Mouse (Mus musculus): Measurements from ENCODE around the gene Gm6685. TPM values are rescaled to one million over a fixed set of nuclear protein-coding genes. Genes with fewer than 3 reads are reported as not detected.
"Not testable (repeated sequence)": the region's sequence is repeated elsewhere in the genome, so short reads cannot be mapped to it uniquely, and the experiment has no call there.

Gm6685 gene
- polyA plus RNA-seq (2015; fragmentation: Nextera tagmentation; extraction: Ambion mirVana), result not detected in 2 replicates

DNA sequence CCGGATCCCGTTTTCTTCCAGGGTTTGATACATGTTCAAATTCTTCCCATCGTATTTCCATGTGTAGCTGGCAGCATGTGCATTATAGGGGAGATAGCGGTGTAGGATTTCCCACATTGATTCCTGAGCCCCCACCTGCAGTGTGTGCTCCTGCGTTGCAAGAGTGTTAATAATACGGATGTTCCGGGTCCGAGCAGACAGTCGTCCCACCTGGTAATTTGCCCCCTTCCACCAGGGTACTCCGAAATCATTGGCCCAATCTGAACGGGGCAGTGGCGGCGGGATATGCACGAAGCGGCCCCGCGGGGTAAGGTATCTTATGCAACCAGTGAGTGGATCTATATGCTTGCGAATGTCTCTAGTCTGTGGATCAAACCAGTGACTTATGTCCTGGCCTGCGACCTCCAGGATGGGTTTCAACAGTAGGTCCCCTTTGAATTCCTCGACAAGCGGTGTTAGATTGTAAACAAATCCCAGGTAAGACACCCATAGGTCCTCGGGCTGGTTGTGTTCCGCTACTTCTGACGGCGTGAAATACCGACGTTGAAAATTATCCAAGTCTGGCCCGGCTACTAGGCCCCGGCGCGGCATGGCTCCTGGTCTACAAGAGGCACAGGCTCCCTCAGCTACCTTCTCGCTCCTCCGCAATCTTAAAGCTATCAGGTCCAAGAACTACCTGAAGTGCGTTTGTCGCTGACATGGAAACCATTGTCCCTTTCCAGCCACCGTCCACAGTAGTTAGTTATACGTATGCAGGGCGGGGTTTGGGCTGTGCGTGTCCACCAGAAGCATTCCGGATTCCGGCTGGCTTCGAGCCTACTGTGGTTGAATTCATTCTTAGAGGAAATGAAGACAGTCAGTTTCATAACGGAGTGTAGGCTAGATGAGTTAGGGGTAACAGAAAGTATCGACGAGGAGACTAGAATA lies at the start of gene Gm6685:
Gene Gm6685, minus strand, starts transcription at position 644 of the 927 bp plus-strand sequence.
- not testable (repeated sequence) for ATAC-seq (ENCODE audit: low FRiP score); H3K4me1 ChIP-seq (replicated peaks); H3K27me3 ChIP-seq; H3K4me2 ChIP-seq; H3K9ac ChIP-seq; H3K9me3 ChIP-seq; H3K36me3 ChIP-seq; H3K4me3 ChIP-seq; H3K27ac ChIP-seq
- 94% methylated on average over 45 of the region's 45 CpGs for WGBS

DNA sequence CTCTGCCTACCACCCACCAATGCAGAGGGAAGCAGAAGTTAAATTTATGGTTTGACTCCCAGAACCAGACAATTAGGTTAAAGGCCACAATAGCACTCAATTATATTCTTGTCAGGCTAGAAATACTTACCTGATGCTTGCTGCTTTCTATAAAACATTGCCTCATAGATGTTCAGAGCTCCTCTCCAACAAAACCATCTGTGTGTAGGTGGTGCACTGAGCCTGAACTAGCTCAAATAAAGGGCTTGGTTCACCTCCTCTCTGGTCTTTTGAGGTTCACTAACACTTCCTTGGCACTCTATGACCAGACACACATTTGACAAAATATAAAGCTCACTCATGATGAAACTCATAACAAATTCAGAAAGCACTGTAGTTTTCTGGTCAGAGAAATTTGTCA lies 36.2 kb upstream of the Gm6685 start:
- ATAC-seq (ENCODE audit: low FRiP score), result no peak
- no peak overlapping the region for H3K4me2 ChIP-seq
- H3K9ac ChIP-seq, result no peak overlapping the region
- H3K4me1 ChIP-seq (replicated peaks), result no peaks in the 10 kb centered on the region
- H3K36me3 ChIP-seq, result no peaks in the 10 kb centered on the region
- H3K27ac ChIP-seq, result no peak overlapping the region
- no peak overlapping the region for H3K4me3 ChIP-seq
- no peaks in the 10 kb centered on the region for H3K9me3 ChIP-seq
- no peaks in the 10 kb centered on the region for H3K27me3 ChIP-seq

DNA sequence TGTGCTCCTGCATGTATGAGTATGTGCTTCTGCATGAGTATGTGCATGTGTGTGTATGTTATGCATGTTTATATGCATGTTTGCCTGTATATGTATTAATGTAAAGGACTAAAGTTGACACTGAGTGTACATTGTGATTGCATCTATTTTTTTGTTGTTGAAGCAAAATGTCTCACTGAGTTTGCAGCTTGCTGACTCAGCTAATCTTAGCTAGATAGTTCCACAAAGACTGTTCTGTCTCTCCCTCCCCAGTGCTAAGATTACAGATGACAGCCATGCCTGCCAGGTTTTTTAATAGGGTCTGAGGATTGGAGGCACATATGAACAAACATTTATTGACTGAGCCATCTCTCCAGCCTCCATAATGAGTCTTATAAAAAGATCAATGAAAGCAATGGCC lies 35.0 kb upstream of the Gm6685 start:
- no peak for ATAC-seq (ENCODE audit: low FRiP score)
- H3K9ac ChIP-seq, result no peak overlapping the region
- no peak overlapping the region for H3K4me3 ChIP-seq
- H3K36me3 ChIP-seq, result no peaks in the 10 kb centered on the region
- no peak overlapping the region for H3K27ac ChIP-seq
- H3K27me3 ChIP-seq, result no peaks in the 10 kb centered on the region
- H3K4me2 ChIP-seq, result no peak overlapping the region
- H3K4me1 ChIP-seq (replicated peaks), result no peaks in the 10 kb centered on the region
- 0 out of 2 replicates have a peak, but pooled peaks cover 3% of the 10 kb centered on the region for H3K9me3 ChIP-seq

DNA sequence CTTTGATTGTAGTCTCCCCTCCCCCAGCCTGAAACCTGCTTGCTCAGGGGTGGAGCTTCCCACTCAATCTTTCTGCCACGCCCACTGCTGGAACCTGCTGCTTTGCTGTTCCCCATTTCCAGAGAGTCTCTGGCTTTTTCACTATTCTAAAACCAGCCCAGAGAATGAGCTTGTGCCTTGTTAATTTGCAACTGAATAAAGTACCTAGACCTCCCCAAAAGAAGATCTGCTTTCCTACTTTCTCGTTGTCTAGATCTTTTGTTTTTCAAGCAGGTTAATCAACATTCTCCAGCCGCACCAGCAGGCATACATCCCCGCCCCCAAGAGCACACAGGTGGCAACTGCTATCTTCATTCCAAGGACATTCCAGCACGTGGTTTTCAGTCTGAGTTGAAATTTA lies 31.7 kb upstream of the Gm6685 start:
- not testable (repeated sequence) for H3K4me2 ChIP-seq, H3K9me3 ChIP-seq, H3K4me3 ChIP-seq

DNA sequence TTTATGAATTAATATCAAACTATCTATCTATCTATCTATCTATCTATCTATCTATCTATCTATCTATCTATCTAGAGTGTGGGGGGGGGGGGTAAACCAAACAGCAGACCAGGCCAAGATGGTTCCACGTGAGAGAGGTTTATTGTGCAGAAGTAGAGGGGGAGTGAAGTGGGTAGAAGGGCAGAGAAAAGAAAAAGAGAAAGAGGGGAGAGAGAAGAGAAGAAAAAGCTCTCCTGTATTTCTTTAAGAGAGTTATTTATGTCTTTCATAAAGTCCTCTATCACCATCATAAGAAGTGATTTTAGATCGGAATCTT lies 26.2 kb upstream of the Gm6685 start:
- ATAC-seq (ENCODE audit: low FRiP score), result peak; percentile 53

More for the DNA sequence above, 31.7 kb upstream of the Gm6685 start:
- H3K27me3 ChIP-seq; H3K4me1 ChIP-seq (replicated peaks); H3K36me3 ChIP-seq; ATAC-seq (ENCODE audit: low FRiP score); H3K9ac ChIP-seq; H3K27ac ChIP-seq: not testable (repeated sequence)
- 71% methylated on average over 5 of the region's 5 CpGs for WGBS

DNA sequence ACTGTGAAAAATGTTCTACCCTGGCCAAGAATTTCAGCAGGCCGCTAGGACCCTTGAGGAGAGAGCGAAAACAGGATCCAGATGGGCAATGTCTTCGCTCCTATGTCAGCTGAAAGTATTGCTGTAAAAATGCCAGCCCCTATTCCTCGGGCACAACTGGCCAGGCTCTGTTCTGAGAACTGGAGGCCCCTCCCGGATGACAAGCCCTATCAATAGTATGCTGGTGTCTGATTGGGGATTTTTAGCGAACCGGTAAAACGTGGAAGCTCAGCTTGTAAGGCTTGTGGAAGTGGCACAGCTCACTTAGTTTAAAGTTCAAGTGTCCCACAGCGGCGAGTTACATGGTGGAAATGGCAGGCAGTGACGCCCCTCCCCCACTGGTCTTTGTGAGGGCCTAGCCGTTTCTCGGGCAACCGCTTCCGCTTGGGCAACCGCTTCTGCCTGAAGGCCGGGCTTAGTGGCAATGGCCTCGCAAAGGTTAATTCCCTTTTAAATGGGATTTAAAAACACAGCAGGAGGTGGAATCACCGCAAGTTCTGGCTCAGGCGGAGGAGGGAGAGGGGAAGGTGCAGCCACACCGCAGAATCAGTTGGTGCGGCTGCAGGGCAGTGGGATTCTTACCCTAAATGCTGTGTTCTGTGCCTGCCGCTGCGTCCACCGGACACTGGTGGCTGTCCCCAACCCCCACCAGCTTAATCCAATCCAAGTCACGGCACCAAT lies 25.7 kb upstream of the Gm6685 start:
- peak; percentile 96 for ATAC-seq (ENCODE audit: low FRiP score)

More for the DNA sequence above, 26.2 kb upstream of the Gm6685 start:
- no peaks in the 10 kb centered on the region for H3K36me3 ChIP-seq
- peaks cover 10% of the 10 kb centered on the region for H3K4me1 ChIP-seq (replicated peaks)
- H3K27me3 ChIP-seq, result no peaks in the 10 kb centered on the region
- H3K4me2 ChIP-seq, result peak overlapping the region; percentile 59
- 0 out of 2 replicates have a peak, but pooled peaks cover 3% of the 10 kb centered on the region for H3K9me3 ChIP-seq
- peak overlapping the region; percentile 69 for H3K9ac ChIP-seq
- H3K27ac ChIP-seq, result peak overlapping the region; percentile 77; the same call in 1 of the 2 replicates
- H3K4me3 ChIP-seq, result peak overlapping the region; percentile 38
- WGBS, result 41% methylated on average over 2 of the region's 2 CpGs

DNA sequence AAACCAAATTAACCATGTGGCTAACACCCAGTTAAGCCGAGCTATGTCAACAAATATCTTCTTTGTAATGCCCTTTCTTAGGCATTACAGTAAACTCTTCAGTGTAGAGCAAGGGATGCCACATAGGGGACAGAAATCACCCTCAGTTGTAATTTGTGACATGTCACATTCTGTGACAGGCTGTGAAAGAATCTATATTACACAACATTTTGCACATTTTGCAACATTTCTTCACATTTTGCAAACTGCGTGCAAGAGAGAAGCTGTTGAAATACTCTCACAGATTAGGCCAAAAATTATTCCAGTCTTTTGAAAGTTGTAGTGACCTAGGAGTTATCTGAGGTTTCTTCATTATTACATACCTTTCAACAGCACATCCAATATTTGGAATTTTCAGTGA lies 3.8 kb upstream of the Gm6685 start:
- H3K36me3 ChIP-seq, result no peaks in the 10 kb centered on the region
- ATAC-seq (ENCODE audit: low FRiP score), result no peak
- H3K4me1 ChIP-seq (replicated peaks), result no peaks in the 10 kb centered on the region
- no peaks in the 10 kb centered on the region for H3K9me3 ChIP-seq
- H3K9ac ChIP-seq, result no peak overlapping the region
- H3K27me3 ChIP-seq, result no peaks in the 10 kb centered on the region
- no peak overlapping the region for H3K4me2 ChIP-seq
- H3K4me3 ChIP-seq, result no peak overlapping the region
- no peak overlapping the region for H3K27ac ChIP-seq
- 87% methylated on average over 2 of the region's 2 CpGs for WGBS

More for the DNA sequence above, 25.7 kb upstream of the Gm6685 start:
- Histone ChIP-seq H3K27me3 (no peaks in the 10 kb centered on the region), H3K27ac (peak overlapping the region; percentile 77), H3K4me3 (peak overlapping the region; percentile 38), H3K4me1 (replicated peaks) (peaks cover 10% of the 10 kb centered on the region), H3K36me3 (no peaks in the 10 kb centered on the region), H3K9ac (peak overlapping the region; percentile 69), H3K4me2 (peak overlapping the region; percentile 59), H3K9me3 (0 out of 2 replicates have a peak, but pooled peaks cover 1% of the 10 kb centered on the region)
- WGBS, result 3% methylated on average over 26 of the region's 26 CpGs

DNA sequence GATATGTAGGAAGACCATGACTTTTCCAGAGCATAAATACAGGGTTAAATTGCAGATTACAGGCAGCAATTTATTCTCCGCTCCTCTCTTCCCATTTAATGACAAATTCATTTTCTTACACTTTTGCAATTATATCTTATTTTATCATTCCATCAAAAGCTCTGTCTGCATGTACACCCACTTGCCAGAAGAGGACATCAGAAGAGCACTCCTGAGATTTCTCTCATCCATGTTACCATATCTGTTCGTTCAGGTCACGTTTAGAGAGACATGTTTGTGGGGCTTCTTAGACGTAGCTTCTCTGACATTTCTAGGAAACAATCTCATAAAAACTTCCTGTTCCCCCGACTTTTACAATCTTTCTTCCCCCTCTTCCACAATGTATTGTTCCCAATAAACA lies 2.2 kb upstream of the Gm6685 start:
- Histone ChIP-seq H3K4me1 (replicated peaks) (no peaks in the 10 kb centered on the region), H3K9me3 (no peaks in the 10 kb centered on the region), H3K27me3 (no peaks in the 10 kb centered on the region), H3K27ac (no peak overlapping the region), H3K4me2 (no peak overlapping the region), H3K36me3 (no peaks in the 10 kb centered on the region), H3K9ac (no peak overlapping the region), H3K4me3 (no peak overlapping the region)
- no peak for ATAC-seq (ENCODE audit: low FRiP score)
- WGBS, result 82% methylated on average over 5 of the region's 5 CpGs

DNA sequence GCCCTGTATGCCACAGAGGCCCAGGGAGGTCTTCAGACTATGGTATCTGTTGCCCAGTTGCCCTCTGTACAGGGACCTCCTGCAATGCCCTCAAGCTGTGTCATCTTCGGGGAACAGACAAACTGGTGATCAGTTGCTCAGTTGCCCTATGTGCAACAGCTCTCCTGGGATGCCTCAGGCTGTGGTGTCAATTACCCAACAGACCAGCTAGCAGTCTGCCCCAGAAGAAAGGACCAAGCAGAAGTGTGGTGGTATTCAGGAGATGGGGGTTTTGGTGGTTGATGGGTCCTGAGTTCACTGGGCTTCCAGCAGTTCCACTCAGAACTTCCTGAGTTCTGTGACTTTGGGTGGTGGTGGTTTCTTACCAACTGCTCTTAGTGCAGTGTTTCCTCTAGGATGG lies 11.8 kb downstream of the Gm6685 start:
- Histone ChIP-seq H3K27me3 (no peaks in the 10 kb centered on the region), H3K4me1 (replicated peaks) (no peaks in the 10 kb centered on the region), H3K4me2 (no peak overlapping the region), H3K9me3 (0 out of 2 replicates have a peak, but pooled peaks cover 4% of the 10 kb centered on the region), H3K36me3 (no peaks in the 10 kb centered on the region), H3K4me3 (no peak overlapping the region), H3K27ac (no peak overlapping the region), H3K9ac (no peak overlapping the region)
- WGBS, result 91% methylated on average over 1 of the region's 1 CpGs
- ATAC-seq (ENCODE audit: low FRiP score), result no peak

DNA sequence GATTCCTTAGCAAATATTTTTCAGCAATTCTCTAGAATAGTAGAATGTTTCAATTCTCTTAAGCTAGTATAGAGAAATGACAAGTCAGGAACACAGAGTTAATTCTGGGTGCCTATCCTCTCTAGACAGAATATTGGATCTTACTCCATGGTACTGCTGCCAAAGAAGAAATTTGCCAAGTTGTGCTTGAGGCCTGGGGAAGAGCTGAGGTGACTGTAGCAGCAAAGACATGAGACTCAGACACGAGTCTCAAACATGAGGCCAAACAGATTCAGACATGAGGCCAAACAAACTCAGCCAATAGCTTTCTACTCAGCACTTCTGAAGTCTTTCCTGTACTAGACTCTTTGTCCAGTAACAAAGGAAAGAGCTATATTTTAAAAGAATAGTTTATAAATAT lies 26.3 kb downstream of the Gm6685 start:
- 80% methylated on average over 1 of the region's 1 CpGs for WGBS
- H3K9ac ChIP-seq, result no peak overlapping the region
- no peaks in the 10 kb centered on the region for H3K36me3 ChIP-seq
- no peak overlapping the region for H3K4me2 ChIP-seq
- H3K27ac ChIP-seq, result no peak overlapping the region
- H3K4me3 ChIP-seq, result no peak overlapping the region
- H3K4me1 ChIP-seq (replicated peaks), result no peaks in the 10 kb centered on the region
- H3K9me3 ChIP-seq, result no peaks in the 10 kb centered on the region
- no peaks in the 10 kb centered on the region for H3K27me3 ChIP-seq
- no peak for ATAC-seq (ENCODE audit: low FRiP score)

DNA sequence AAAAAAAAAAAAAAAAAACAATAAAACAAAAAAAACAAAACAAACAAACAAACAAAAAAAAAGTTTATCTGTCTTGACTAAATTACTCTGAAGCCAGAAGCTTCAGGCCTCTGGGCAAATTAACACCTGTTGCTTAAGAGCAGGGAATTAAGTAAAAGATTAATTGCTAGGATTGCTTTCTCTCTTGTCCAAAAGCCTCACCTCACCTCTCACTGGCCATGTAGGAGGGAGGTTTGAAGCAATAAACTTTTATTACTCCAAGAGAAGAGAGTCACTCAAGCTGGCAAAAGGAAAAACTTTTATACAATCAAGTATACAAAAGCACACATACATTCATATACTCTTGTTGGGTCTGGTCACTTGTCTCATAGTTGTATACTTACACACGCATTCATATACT lies 31.9 kb downstream of the Gm6685 start:
- Histone ChIP-seq H3K36me3 (no peaks in the 10 kb centered on the region), H3K27ac (no peak overlapping the region), H3K4me1 (replicated peaks) (no peaks in the 10 kb centered on the region), H3K9me3 (no peaks in the 10 kb centered on the region), H3K4me3 (no peak overlapping the region), H3K9ac (no peak overlapping the region), H3K4me2 (no peak overlapping the region), H3K27me3 (no peaks in the 10 kb centered on the region)
- no peak for ATAC-seq (ENCODE audit: low FRiP score)
- WGBS, result 93% methylated on average over 1 of the region's 1 CpGs

DNA sequence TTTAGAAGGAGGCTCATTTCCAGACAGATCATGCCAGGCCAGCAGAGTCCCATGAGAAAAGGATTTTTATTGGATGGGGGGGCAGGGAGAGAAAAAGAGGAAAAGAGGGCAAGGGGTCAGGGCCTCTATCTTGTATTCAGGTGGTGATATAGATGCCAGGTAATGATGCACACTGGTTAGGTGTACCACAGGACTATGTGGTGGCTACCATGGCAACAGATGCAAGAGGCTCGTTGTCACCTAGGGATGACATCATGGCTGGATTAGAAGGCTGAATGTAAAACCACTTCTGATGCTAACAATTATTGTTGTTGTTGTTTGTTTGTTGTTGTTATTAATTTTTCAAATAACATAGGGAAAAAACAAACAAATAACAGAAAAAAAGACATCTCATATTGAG lies 49.2 kb downstream of the Gm6685 start:
- 72% methylated on average over 1 of the region's 1 CpGs for WGBS

More for the DNA sequence above, 49.2 kb downstream of the Gm6685 start:
- no peak overlapping the region for H3K4me3 ChIP-seq
- H3K27me3 ChIP-seq, result no peaks in the 10 kb centered on the region
- H3K4me2 ChIP-seq, result no peak overlapping the region
- H3K9ac ChIP-seq, result no peak overlapping the region
- H3K36me3 ChIP-seq, result no peaks in the 10 kb centered on the region
- no peak for ATAC-seq (ENCODE audit: low FRiP score)
- no peaks in the 10 kb centered on the region for H3K9me3 ChIP-seq
- no peaks in the 10 kb centered on the region for H3K4me1 ChIP-seq (replicated peaks)
- H3K27ac ChIP-seq, result no peak overlapping the region
